Mouse (Mus musculus) kidney, embryonic 15.5 days (tissue): ENCODE measurements around the gene Olfr1189. TPM values are rescaled to one million over a fixed set of nuclear protein-coding genes. Genes with fewer than 3 reads are reported as not detected.
"Not testable (repeated sequence)": the region's sequence is repeated elsewhere in the genome, so short reads cannot be mapped to it uniquely, and the experiment has no call there.

Experiments
- ATAC-seq: fragments of 200-750 bp; cut with Nextera tagmentation; replicated peaks from 2 replicates; pipeline ENCODE4 v1.8.0; 2017; ENCODE audit warnings: moderate TSS enrichment; ENCODE audit not compliant: low FRiP score
- H3K27ac ChIP-seq: fragments of 300-500 bp; sonication (generic); 2 replicates; pipeline ENCODE4 v1.5.1; 2015; ENCODE audit warnings: mild to moderate bottlenecking, inconsistent platforms
- H3K27me3 ChIP-seq: fragments of 300-500 bp; sonication (generic); 2 replicates; pipeline ENCODE4 v1.6.1; 2015; ENCODE audit warnings: inconsistent platforms
- H3K36me3 ChIP-seq: fragments of 300-500 bp; sonication (generic); 2 replicates; pipeline ENCODE4 v1.6.1; 2015; ENCODE audit warnings: inconsistent platforms
- H3K4me1 ChIP-seq: fragments of 300-500 bp; sonication (generic); 2 replicates; pipeline ENCODE4 v1.6.1; 2015; ENCODE audit warnings: inconsistent platforms
- H3K4me2 ChIP-seq: fragments of 300-500 bp; sonication (generic); 2 replicates; pipeline ENCODE4 v1.6.1; 2015; ENCODE audit warnings: moderate library complexity, mild to moderate bottlenecking, inconsistent platforms
- H3K4me3 ChIP-seq: fragments of 300-500 bp; sonication (generic); replicated peaks from 2 replicates; pipeline ENCODE4 v1.5.1; 2015; ENCODE audit warnings: mild to moderate bottlenecking, inconsistent platforms
- H3K9ac ChIP-seq: fragments of 300-500 bp; sonication (generic); 2 replicates; pipeline ENCODE4 v1.6.1; 2015; ENCODE audit warnings: mild to moderate bottlenecking, inconsistent platforms
- H3K9me3 ChIP-seq: fragments of 300-500 bp; sonication (generic); replicated peaks from 2 replicates; pipeline ENCODE4 v1.6.1; 2016; ENCODE audit warnings: inconsistent platforms
- WGBS: fragments of 180-500 bp; shearing (Covaris S2); methylation state at CpG from one replicate; pipeline ENCODE4 v1.1.7; 2015; ENCODE audit warnings: mixed read lengths; 5-methylcytosine and 5-hydroxymethylcytosine counted together
- polyA plus RNA-seq: library from polyadenylated mRNA; unstranded; fragments of >200 nt; fragmentation: Nextera tagmentation; extraction: Ambion mirVana; gene quantifications from 2 replicates; pipeline ENCODE4 v1.2.1, GENCODE M21; 2015

The Olfr1189 gene
- not detected in 2 replicates for polyA plus RNA-seq

GRCm38 (mm10) chr2:88586154-88586553 lies at the start of gene Olfr1189:
Gene Olfr1189 (plus strand): TSS chr2:88586454.
- H3K9ac ChIP-seq = no peak within 1 kb of the TSS
- no peak within 1 kb of the TSS for H3K4me3 ChIP-seq
- H3K27ac ChIP-seq = no peak within 1 kb of the TSS
- H3K9me3 ChIP-seq = no peaks in the 10 kb centered on the region
- no peaks in the 10 kb centered on the region for H3K4me1 ChIP-seq
- ATAC-seq = no peak
- H3K36me3 ChIP-seq = no peaks in the 10 kb centered on the region
- no peaks in the 10 kb centered on the region for H3K27me3 ChIP-seq
- no peak within 1 kb of the TSS for H3K4me2 ChIP-seq

GRCm38 (mm10) chr2:88556635-88557034 lies 29.6 kb upstream of the Olfr1189 start, which contains the start of gene Olfr1188:
Gene Olfr1188 (plus strand): TSS chr2:88556935.
- Histone ChIP-seq H3K36me3 (no peaks in the 10 kb centered on the region), H3K4me1 (no peaks in the 10 kb centered on the region), H3K4me3 (no peak within 1 kb of the TSS), H3K9me3 (no peaks in the 10 kb centered on the region), H3K9ac (no peak within 1 kb of the TSS), H3K27me3 (no peaks in the 10 kb centered on the region), H3K27ac (no peak within 1 kb of the TSS), H3K4me2 (no peak within 1 kb of the TSS)
- WGBS = 91% methylated on average over 2 of the region's 2 CpGs
- no peak for ATAC-seq

DNA sequence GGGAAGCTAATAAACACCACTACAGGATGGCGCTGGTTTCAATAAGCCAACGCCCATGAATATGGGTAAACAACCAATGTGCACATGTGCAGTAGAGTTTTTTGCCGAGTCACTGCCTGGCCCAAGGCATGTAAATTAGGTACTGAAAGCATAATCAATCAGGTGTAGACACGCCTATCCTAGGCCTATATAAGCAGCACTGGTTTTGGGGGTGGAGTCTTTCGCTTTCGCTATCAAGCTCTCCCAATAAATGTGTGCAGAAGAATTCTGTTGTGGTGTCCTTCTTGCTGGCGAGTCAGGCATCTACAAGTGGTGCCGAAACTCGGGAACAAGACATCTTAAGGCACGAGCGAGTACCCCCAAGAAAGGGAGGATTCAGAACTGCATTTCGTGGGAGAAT lies 13.6 kb upstream of the Olfr1189 start:
- 89% methylated on average over 12 of the region's 12 CpGs for WGBS
- not testable (repeated sequence) for H3K36me3 ChIP-seq, H3K4me1 ChIP-seq, H3K27me3 ChIP-seq, H3K27ac ChIP-seq, H3K4me3 ChIP-seq, H3K9me3 ChIP-seq, H3K9ac ChIP-seq, ATAC-seq, H3K4me2 ChIP-seq

DNA sequence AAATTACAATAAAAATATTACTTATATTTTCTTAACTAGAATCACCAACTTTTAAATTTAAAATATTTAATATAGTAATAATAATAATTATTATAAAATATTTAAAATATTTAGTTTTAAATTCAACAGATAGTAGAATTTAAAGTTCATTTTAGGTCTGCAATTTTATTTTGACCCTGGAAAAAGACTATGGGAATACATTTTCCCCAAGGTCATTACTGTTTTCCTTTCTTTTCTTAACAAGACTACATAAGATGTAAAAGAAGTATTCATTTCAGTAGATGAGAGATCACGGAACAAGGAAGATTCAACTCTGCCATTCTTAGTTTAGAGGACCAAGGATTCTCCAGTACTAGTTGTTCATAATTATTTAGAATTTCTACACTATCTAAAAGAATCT lies 54.0 kb downstream of the Olfr1189 start, which contains the start of gene Olfr1191-ps1:
Gene Olfr1191-ps1 (plus strand): TSS at position 301 of the 400 bp plus-strand sequence.
- not testable (repeated sequence) for H3K4me2 ChIP-seq, H3K4me1 ChIP-seq, H3K9me3 ChIP-seq, H3K27ac ChIP-seq, H3K9ac ChIP-seq, H3K4me3 ChIP-seq, H3K36me3 ChIP-seq, H3K27me3 ChIP-seq, ATAC-seq
- WGBS = 91% methylated on average over 1 of the region's 1 CpGs

Other genes starting within 250 kb of the Olfr1189 start
- not detected in 2 replicates for gene Olfr1176, start 249.7 kb upstream of the Olfr1189 start, polyA plus RNA-seq
- not detected in 2 replicates for gene Olfr1177-ps, start 240.0 kb upstream of the Olfr1189 start, polyA plus RNA-seq
- not detected in 2 replicates for gene Olfr1178, start 199.4 kb upstream of the Olfr1189 start, polyA plus RNA-seq
- not detected in 2 replicates for gene Olfr1179, start 180.0 kb upstream of the Olfr1189 start, polyA plus RNA-seq
- gene Olfr1180, start 167.3 kb upstream of the Olfr1189 start, polyA plus RNA-seq = not detected in 2 replicates
- gene Olfr1181, start 160.3 kb upstream of the Olfr1189 start, polyA plus RNA-seq = not detected in 2 replicates
- gene Gm13757, start 137.3 kb upstream of the Olfr1189 start, polyA plus RNA-seq = not detected in 2 replicates
- not detected in 2 replicates for gene Olfr1183, start 131.6 kb upstream of the Olfr1189 start, polyA plus RNA-seq
- gene Olfr1184, start 102.9 kb upstream of the Olfr1189 start, polyA plus RNA-seq = not detected in 2 replicates
- not detected in 2 replicates for gene Olfr1185-ps1, start 93.1 kb upstream of the Olfr1189 start, polyA plus RNA-seq
- gene Olfr1186, start 67.9 kb upstream of the Olfr1189 start, polyA plus RNA-seq = not detected in 2 replicates
- gene Olfr1188, start 29.5 kb upstream of the Olfr1189 start, polyA plus RNA-seq = not detected in 2 replicates
- not detected in 2 replicates for gene Olfr1191-ps1, start 54.1 kb downstream of the Olfr1189 start, polyA plus RNA-seq
- not detected in 2 replicates for gene Olfr1192-ps1, start 62.1 kb downstream of the Olfr1189 start, polyA plus RNA-seq
- not detected in 2 replicates for gene Olfr1193, start 89.2 kb downstream of the Olfr1189 start, polyA plus RNA-seq
- gene Olfr1195, start 102.7 kb downstream of the Olfr1189 start, polyA plus RNA-seq = not detected in 2 replicates
- gene Olfr1196, start 118.1 kb downstream of the Olfr1189 start, polyA plus RNA-seq = not detected in 2 replicates
- gene Olfr1197, start 145.9 kb downstream of the Olfr1189 start, polyA plus RNA-seq = not detected in 2 replicates
- not detected in 2 replicates for gene Olfr1198, start 164.9 kb downstream of the Olfr1189 start, polyA plus RNA-seq
- gene Olfr1199, start 174.0 kb downstream of the Olfr1189 start, polyA plus RNA-seq = not detected in 2 replicates
- not detected in 2 replicates for gene Olfr1200, start 184.0 kb downstream of the Olfr1189 start, polyA plus RNA-seq
- gene Olfr1201, start 206.6 kb downstream of the Olfr1189 start, polyA plus RNA-seq = not detected in 2 replicates
- gene Olfr1202, start 228.0 kb downstream of the Olfr1189 start, polyA plus RNA-seq = not detected in 2 replicates
- not detected in 2 replicates for gene Olfr1205, start 243.3 kb downstream of the Olfr1189 start, polyA plus RNA-seq